Mouse (Mus musculus): ENCODE results near the gene Gm21964. TPM values are rescaled to one million over a fixed set of nuclear protein-coding genes. Genes with fewer than 3 reads are reported as not detected.

Gene Gm21964
- polyA plus RNA-seq (2014; fragmentation: Nextera tagmentation; extraction: Ambion mirVana) = not detected in 2 replicates

- Histone ChIP-seq H3K9me3 (ENCODE audit: control insufficient read depth, low read length) (no peaks in the 10 kb centered on the region), H3K27me3 (ENCODE audit: control insufficient read depth, insufficient read depth, low read length) (no peaks in the 10 kb centered on the region), H3K4me2 (ENCODE audit: low read length) (no peak within 1 kb of the TSS), H3K36me3 (ENCODE audit: control insufficient read depth, insufficient read depth, low read length) (no peaks in the 10 kb centered on the region), H3K9ac (ENCODE audit: low read length) (no peak within 1 kb of the TSS), H3K4me1 (ENCODE audit: control insufficient read depth in 2 of 2, insufficient read depth in 2 of 2, low read length in 2 of 2) (no peaks in the 10 kb centered on the region), H3K27ac (replicated peaks in 1 of 2; ENCODE audit: control insufficient read depth in 1 of 2, insufficient read depth in 1 of 2, low read depth in 2 of 2, low read length in 2 of 2) (no peak within 1 kb of the TSS), H3K4me3 (ENCODE audit: control insufficient read depth in 1 of 2, insufficient read depth in 1 of 2, low read depth in 1 of 2, low read length in 2 of 2) (no peak within 1 kb of the TSS)
- no peak for ATAC-seq (ENCODE audit: insufficient number of reproducible peaks, insufficient read depth, low FRiP score, low read depth)
- 76% methylated on average over 12 of the region's 12 CpGs for WGBS
These were observed at the start of gene Gm21964 for GRCm38 (mm10) chr8:110100907-110101306. Gm21964 (plus strand) TSS chr8:110101207.

GRCm38 (mm10) chr8:110051208-110051607 lies 49.8 kb upstream of the Gm21964 start:
- no peak for ATAC-seq (ENCODE audit: insufficient number of reproducible peaks, insufficient read depth, low FRiP score, low read depth)
- 68% methylated on average over 6 of the region's 6 CpGs for WGBS
- no peaks in the 10 kb centered on the region for H3K9me3 ChIP-seq (ENCODE audit: control insufficient read depth, low read length)

GRCm38 (mm10) chr8:110058207-110058606 lies 42.8 kb upstream of the Gm21964 start:
- no peak overlapping the region for H3K9ac ChIP-seq (ENCODE audit: low read length)
- H3K4me2 ChIP-seq (ENCODE audit: low read length) = no peak overlapping the region
- H3K27ac ChIP-seq (replicated peaks in 1 of 2; ENCODE audit: control insufficient read depth in 1 of 2, insufficient read depth in 1 of 2, low read depth in 2 of 2, low read length in 2 of 2) = no peak overlapping the region
- no peaks in the 10 kb centered on the region for H3K4me1 ChIP-seq (ENCODE audit: control insufficient read depth in 2 of 2, insufficient read depth in 2 of 2, low read length in 2 of 2)
- peaks cover 3% of the 10 kb centered on the region; the same call in 1 of the 2 replicates for H3K9me3 ChIP-seq (ENCODE audit: control insufficient read depth, low read length)
- H3K27me3 ChIP-seq (ENCODE audit: control insufficient read depth, insufficient read depth, low read length) = no peaks in the 10 kb centered on the region
- H3K4me3 ChIP-seq (ENCODE audit: control insufficient read depth in 1 of 2, insufficient read depth in 1 of 2, low read depth in 1 of 2, low read length in 2 of 2) = no peak overlapping the region
- WGBS = 63% methylated on average over 8 of the region's 8 CpGs
- H3K36me3 ChIP-seq (ENCODE audit: control insufficient read depth, insufficient read depth, low read length) = no peaks in the 10 kb centered on the region
- no peak for ATAC-seq (ENCODE audit: insufficient number of reproducible peaks, insufficient read depth, low FRiP score, low read depth)

More at GRCm38 (mm10) chr8:110051208-110051607, 49.8 kb upstream of the Gm21964 start:
- no peaks in the 10 kb centered on the region for H3K4me1 ChIP-seq (ENCODE audit: control insufficient read depth in 2 of 2, insufficient read depth in 2 of 2, low read length in 2 of 2)
- no peak overlapping the region for H3K9ac ChIP-seq (ENCODE audit: low read length)
- no peak overlapping the region for H3K4me3 ChIP-seq (ENCODE audit: control insufficient read depth in 1 of 2, insufficient read depth in 1 of 2, low read depth in 1 of 2, low read length in 2 of 2)
- no peak overlapping the region for H3K27ac ChIP-seq (replicated peaks in 1 of 2; ENCODE audit: control insufficient read depth in 1 of 2, insufficient read depth in 1 of 2, low read depth in 2 of 2, low read length in 2 of 2)
- no peaks in the 10 kb centered on the region for H3K27me3 ChIP-seq (ENCODE audit: control insufficient read depth, insufficient read depth, low read length)
- H3K4me2 ChIP-seq (ENCODE audit: low read length) = no peak overlapping the region
- no peaks in the 10 kb centered on the region for H3K36me3 ChIP-seq (ENCODE audit: control insufficient read depth, insufficient read depth, low read length)

GRCm38 (mm10) chr8:110064161-110064560 lies 36.8 kb upstream of the Gm21964 start:
- Histone ChIP-seq H3K4me3 (ENCODE audit: control insufficient read depth in 1 of 2, insufficient read depth in 1 of 2, low read depth in 1 of 2, low read length in 2 of 2) (no peak overlapping the region), H3K4me2 (ENCODE audit: low read length) (no peak overlapping the region), H3K9me3 (ENCODE audit: control insufficient read depth, low read length) (peaks cover 3% of the 10 kb centered on the region; the same call in 1 of the 2 replicates), H3K36me3 (ENCODE audit: control insufficient read depth, insufficient read depth, low read length) (no peaks in the 10 kb centered on the region), H3K27ac (replicated peaks in 1 of 2; ENCODE audit: control insufficient read depth in 1 of 2, insufficient read depth in 1 of 2, low read depth in 2 of 2, low read length in 2 of 2) (no peak overlapping the region), H3K27me3 (ENCODE audit: control insufficient read depth, insufficient read depth, low read length) (no peaks in the 10 kb centered on the region), H3K9ac (ENCODE audit: low read length) (no peak overlapping the region), H3K4me1 (ENCODE audit: control insufficient read depth in 2 of 2, insufficient read depth in 2 of 2, low read length in 2 of 2) (no peaks in the 10 kb centered on the region)
- ATAC-seq (ENCODE audit: insufficient number of reproducible peaks, insufficient read depth, low FRiP score, low read depth) = no peak
- WGBS = 71% methylated on average over 9 of the region's 9 CpGs

- Histone ChIP-seq H3K4me3 (ENCODE audit: control insufficient read depth in 1 of 2, insufficient read depth in 1 of 2, low read depth in 1 of 2, low read length in 2 of 2) (no peak overlapping the region), H3K9me3 (ENCODE audit: control insufficient read depth, low read length) (peaks cover 3% of the 10 kb centered on the region; the same call in 1 of the 2 replicates), H3K36me3 (ENCODE audit: control insufficient read depth, insufficient read depth, low read length) (no peaks in the 10 kb centered on the region), H3K27ac (replicated peaks in 1 of 2; ENCODE audit: control insufficient read depth in 1 of 2, insufficient read depth in 1 of 2, low read depth in 2 of 2, low read length in 2 of 2) (no peak overlapping the region), H3K9ac (ENCODE audit: low read length) (no peak overlapping the region), H3K27me3 (ENCODE audit: control insufficient read depth, insufficient read depth, low read length) (no peaks in the 10 kb centered on the region), H3K4me2 (ENCODE audit: low read length) (no peak overlapping the region), H3K4me1 (ENCODE audit: control insufficient read depth in 2 of 2, insufficient read depth in 2 of 2, low read length in 2 of 2) (no peaks in the 10 kb centered on the region)
- 88% methylated on average over 18 of the region's 18 CpGs for WGBS
- no peak for ATAC-seq (ENCODE audit: insufficient number of reproducible peaks, insufficient read depth, low FRiP score, low read depth)
These were observed 36.2 kb upstream of the Gm21964 start for GRCm38 (mm10) chr8:110064606-110065365.

GRCm38 (mm10) chr8:110065676-110066075 lies 35.3 kb upstream of the Gm21964 start:
- H3K9me3 ChIP-seq (ENCODE audit: control insufficient read depth, low read length) = peaks cover 3% of the 10 kb centered on the region; the same call in 1 of the 2 replicates
- H3K4me2 ChIP-seq (ENCODE audit: low read length) = no peak overlapping the region
- H3K4me1 ChIP-seq (ENCODE audit: control insufficient read depth in 2 of 2, insufficient read depth in 2 of 2, low read length in 2 of 2) = no peaks in the 10 kb centered on the region
- H3K27me3 ChIP-seq (ENCODE audit: control insufficient read depth, insufficient read depth, low read length) = no peaks in the 10 kb centered on the region
- WGBS = 85% methylated on average over 4 of the region's 4 CpGs
- H3K9ac ChIP-seq (ENCODE audit: low read length) = no peak overlapping the region
- ATAC-seq (ENCODE audit: insufficient number of reproducible peaks, insufficient read depth, low FRiP score, low read depth) = no peak
- H3K36me3 ChIP-seq (ENCODE audit: control insufficient read depth, insufficient read depth, low read length) = no peaks in the 10 kb centered on the region
- no peak overlapping the region for H3K4me3 ChIP-seq (ENCODE audit: control insufficient read depth in 1 of 2, insufficient read depth in 1 of 2, low read depth in 1 of 2, low read length in 2 of 2)
- H3K27ac ChIP-seq (replicated peaks in 1 of 2; ENCODE audit: control insufficient read depth in 1 of 2, insufficient read depth in 1 of 2, low read depth in 2 of 2, low read length in 2 of 2) = no peak overlapping the region

- Histone ChIP-seq H3K9me3 (ENCODE audit: control insufficient read depth, low read length) (peaks cover 3% of the 10 kb centered on the region; the same call in 1 of the 2 replicates), H3K36me3 (ENCODE audit: control insufficient read depth, insufficient read depth, low read length) (no peaks in the 10 kb centered on the region)
- ATAC-seq (ENCODE audit: insufficient number of reproducible peaks, insufficient read depth, low FRiP score, low read depth) = no peak
These were observed 31.3 kb upstream of the Gm21964 start for GRCm38 (mm10) chr8:110069706-110070105.

More at GRCm38 (mm10) chr8:110069706-110070105, 31.3 kb upstream of the Gm21964 start:
- Histone ChIP-seq H3K4me1 (ENCODE audit: control insufficient read depth in 2 of 2, insufficient read depth in 2 of 2, low read length in 2 of 2) (no peaks in the 10 kb centered on the region), H3K4me3 (ENCODE audit: control insufficient read depth in 1 of 2, insufficient read depth in 1 of 2, low read depth in 1 of 2, low read length in 2 of 2) (no peak overlapping the region), H3K27me3 (ENCODE audit: control insufficient read depth, insufficient read depth, low read length) (no peaks in the 10 kb centered on the region), H3K4me2 (ENCODE audit: low read length) (no peak overlapping the region), H3K27ac (replicated peaks in 1 of 2; ENCODE audit: control insufficient read depth in 1 of 2, insufficient read depth in 1 of 2, low read depth in 2 of 2, low read length in 2 of 2) (no peak overlapping the region), H3K9ac (ENCODE audit: low read length) (no peak overlapping the region)
- 81% methylated on average over 4 of the region's 4 CpGs for WGBS

Measured in heart, embryonic 14.5 days (tissue).